Mouse (Mus musculus): ENCODE measurements at regions not wholly inside any gene's neighbourhood (a gene's known extent, or its start where the extent isn't known, plus 50 kb on each side); places are given as distances from the start of the nearest gene placed in this dataset.
"Not testable (repeated sequence)": the region's sequence is repeated elsewhere in the genome, so short reads cannot be mapped to it uniquely, and the experiment has no call there.

DNA sequence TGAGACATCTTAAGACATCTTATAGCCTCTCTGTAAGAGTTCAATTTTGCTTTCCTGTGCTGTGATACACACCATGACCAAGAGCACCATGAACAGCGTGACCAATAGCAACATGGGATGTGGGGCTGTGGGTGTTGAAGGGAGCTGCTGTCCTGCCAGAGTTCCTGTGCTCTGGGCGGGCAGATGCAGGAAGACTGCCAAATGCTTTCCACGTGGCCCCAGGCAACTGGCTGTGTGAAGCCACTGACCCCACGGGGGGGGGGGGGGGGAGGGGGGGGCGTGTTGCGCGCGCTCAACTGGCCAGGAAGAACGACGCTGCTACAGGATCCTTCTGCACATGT lies 104.5 kb upstream of the Ipo5 start:
- ATAC-seq (replicated peaks; ENCODE audit: low read depth, poor library complexity, severe bottlenecking), result no peak

DNA sequence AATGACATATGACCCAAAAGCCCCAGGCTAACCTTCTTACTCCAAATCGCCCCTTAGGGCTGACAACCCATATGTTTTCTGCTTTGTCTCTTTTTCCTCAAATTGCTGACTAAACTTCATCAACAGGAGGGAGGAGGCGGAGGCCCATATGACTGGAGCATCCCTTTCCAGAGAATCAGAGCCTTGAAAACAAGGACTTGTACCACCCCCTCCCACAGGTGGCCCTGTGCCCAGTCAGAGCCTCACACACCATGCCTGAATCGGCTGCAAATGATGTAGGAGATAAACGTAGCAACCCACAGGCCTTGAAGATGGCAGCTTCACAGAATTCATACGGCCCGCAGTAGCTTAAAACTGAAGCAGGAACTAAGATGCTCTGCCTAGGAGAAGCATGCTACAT lies 101.7 kb upstream of the Ipo5 start:
- no peak for ATAC-seq (replicated peaks; ENCODE audit: low read depth, poor library complexity, severe bottlenecking)

DNA sequence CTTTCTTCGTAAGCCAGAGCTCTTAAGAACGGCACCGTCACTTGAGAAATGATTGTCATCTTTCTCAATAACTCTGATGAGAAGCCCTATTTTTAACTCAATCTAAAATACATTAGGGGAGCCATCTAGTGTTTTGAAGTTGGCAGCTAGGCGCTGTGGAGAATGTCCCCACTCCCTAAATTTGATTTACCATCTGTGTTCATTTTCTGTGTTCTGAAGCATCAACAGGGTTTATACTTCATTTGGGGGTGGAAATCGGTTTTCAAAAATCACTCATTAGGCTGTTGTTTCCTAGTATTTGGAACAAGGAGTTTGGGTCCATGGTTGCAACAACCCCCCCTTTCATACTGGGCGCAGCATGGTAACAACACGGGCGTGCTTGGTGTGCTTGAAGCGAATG lies 97.1 kb upstream of the Ipo5 start:
- no peak for ATAC-seq (replicated peaks; ENCODE audit: low read depth, poor library complexity, severe bottlenecking)

DNA sequence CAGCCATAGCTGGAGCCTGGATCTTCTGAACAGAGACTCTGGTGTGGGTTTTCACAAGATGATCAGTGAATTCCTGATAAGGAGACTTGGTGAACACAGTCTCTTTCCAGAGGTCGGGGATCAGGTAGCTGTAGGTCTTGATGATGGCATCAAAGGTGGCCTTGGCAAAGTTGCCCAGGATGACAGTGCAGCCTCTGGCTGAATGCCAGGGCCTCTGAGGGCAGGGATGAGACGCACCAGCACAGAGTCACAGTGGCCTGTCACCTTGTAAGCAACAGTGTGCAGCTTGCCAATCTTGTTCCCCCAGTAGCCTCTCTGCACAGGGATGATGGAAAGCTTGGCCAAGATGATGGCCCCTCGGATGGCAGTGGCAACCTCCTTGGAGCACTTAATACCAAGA lies 95.9 kb upstream of the Ipo5 start:
- not testable (repeated sequence) for ATAC-seq (replicated peaks; ENCODE audit: low read depth, poor library complexity, severe bottlenecking)

DNA sequence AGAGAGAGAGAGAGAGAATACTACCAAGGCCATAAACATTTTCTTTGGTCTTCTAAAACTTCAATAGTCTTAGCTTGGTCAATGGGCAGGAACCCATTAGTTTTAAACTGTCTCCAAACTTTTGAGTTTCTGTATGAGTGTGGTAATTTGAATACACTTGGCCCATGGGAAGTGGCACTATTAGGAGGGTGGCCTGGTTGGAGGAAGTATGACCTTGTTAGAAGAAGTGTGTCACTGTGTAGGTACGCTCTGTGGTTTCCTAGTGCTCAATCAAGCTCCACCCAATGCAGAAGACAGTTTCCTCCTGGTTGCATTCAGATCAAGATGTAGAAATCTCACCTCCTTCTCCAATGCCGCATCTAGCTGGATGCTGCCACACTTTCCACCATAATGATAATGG lies 94.5 kb upstream of the Ipo5 start:
- no peak for ATAC-seq (replicated peaks; ENCODE audit: low read depth, poor library complexity, severe bottlenecking)

DNA sequence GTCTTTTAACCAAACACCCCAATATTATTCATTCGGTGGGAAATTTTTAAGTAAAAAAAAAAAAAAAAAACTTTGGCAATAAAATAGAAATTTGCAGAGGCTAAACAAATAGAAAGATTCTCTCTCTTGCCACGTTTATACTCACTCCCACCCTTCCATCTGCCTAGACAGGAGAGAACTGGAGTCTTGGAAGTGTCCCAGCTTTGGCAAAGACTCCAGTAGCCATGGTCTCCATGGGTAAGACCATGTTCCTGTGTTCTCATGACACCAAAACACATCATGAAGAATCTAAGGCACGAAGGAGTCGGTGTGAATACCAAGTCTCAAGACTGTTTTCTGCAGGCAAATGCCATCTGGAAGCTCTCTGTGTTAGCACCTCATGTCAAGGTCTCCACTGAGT lies 84.8 kb upstream of the Ipo5 start:
- no peak for ATAC-seq (replicated peaks; ENCODE audit: low read depth, poor library complexity, severe bottlenecking)

DNA sequence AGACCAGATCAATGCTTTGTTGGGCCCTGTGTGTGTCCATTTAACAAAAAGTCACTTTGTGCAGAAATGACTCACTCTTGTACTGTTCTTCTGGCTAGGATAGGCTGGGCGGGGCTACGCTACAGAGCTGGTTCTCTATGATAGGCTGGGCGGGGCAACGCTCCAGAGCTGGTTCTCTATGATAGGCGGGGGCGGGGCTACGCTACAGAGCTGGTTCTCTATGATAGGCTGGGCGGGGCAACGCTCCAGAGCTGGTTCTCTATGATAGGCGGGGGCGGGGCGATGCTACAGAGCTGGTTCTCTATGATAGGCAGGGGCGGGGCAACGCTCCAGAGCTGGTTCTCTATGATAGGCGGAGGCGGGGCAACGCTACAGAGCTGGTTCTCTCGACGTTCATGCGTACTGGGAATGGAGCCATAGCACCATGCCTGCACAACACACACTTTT lies 80.6 kb upstream of the Ipo5 start:
- ATAC-seq (replicated peaks; ENCODE audit: low read depth, poor library complexity, severe bottlenecking), result peak; percentile 63

DNA sequence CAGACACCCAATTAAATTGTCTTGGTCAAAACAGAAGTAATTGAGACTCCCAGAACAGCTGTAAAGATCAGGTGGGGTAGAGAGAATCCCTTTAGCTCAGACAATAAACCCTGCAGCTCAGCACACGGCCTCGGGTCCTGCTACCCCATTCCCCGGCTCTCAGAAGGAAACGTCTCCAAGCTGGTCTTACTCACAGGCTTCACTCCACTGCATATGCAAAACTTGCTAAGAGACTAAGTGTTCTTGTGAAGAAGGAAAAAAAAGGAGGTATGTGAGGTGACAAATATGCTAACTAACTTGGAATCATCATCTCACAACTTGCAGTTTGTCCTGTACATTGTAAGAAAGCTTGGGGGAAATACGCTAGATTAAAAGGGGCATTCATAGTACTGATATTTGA lies 79.6 kb upstream of the Ipo5 start:
- no peak for ATAC-seq (replicated peaks; ENCODE audit: low read depth, poor library complexity, severe bottlenecking)

DNA sequence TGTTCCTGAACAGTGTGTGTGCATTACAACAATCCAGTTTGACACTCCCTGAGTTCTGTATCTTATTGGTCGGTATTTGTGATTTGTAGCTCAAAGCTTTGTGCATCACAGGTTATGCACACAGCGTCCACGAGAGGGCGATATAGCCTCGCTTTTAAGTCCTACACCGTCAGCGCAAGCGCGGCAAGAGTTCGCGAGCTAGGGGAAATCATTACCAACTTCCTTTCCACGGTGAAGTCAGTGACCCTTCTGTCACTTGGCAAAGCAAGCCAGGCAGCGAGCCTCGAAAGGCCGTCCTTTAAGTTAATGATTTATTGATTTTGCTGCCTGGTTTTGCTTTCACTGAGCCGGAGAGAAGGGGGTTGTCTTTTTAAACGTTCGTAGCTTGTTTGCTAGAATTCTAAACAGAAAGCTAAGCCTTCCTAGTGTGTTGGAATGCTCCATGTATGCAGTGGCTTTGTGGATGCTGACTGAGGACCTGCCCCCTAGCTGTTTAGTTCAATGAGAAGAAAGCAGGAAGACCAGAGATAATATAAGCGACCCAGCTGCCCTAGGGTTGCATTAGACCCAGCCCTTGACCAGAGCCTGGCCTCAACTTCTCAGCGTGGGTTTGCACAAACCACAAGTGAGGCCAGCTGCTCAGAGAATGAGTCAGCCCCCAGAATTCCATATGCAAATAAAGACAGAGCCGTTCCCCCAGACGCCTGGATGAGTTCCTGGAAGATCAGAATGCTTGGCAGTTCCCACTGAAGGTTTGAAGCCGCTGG lies 79.0 kb upstream of the Ipo5 start:
- ATAC-seq (replicated peaks; ENCODE audit: low read depth, poor library complexity, severe bottlenecking), result peak; percentile 76

DNA sequence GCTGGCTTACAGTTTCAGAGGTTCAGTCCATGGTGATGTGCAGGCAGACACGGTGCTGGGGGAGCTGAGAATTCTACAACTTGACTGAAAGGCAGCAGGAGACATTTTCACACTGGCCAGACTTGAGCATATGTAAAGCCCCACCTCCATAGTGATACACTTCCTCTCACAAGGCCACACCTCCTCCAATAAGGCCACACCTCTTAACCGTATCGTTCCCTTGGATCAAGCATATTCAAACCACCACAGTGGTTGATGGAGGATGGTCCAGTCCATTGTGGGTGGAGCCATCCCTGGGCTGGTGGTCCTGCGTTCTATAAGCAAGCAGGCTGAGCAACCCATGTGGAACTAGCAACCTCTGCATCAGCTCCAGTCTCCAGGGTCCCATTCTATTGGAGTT lies 76.2 kb upstream of the Ipo5 start:
- no peak for ATAC-seq (replicated peaks; ENCODE audit: low read depth, poor library complexity, severe bottlenecking)

DNA sequence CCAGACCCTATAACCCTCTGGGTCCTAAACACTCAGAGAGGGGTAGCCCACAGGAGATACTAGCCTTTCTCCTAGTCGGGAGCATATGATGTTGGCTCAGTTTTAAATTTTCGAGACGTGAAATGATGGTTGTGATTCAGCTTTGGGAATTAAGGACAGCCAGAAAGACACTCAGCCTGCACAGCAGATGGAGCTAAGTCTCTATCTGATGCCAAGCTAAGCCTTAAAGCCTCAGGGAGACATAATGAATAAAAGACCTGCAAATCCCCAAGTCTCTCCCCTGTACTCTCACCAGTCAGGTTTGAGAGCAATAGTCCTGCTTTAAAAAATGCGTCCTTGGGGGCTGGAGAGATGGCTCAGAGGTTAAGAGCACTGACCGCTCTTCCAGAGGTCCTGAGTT lies 75.3 kb upstream of the Ipo5 start:
- no peak for ATAC-seq (replicated peaks; ENCODE audit: low read depth, poor library complexity, severe bottlenecking)

DNA sequence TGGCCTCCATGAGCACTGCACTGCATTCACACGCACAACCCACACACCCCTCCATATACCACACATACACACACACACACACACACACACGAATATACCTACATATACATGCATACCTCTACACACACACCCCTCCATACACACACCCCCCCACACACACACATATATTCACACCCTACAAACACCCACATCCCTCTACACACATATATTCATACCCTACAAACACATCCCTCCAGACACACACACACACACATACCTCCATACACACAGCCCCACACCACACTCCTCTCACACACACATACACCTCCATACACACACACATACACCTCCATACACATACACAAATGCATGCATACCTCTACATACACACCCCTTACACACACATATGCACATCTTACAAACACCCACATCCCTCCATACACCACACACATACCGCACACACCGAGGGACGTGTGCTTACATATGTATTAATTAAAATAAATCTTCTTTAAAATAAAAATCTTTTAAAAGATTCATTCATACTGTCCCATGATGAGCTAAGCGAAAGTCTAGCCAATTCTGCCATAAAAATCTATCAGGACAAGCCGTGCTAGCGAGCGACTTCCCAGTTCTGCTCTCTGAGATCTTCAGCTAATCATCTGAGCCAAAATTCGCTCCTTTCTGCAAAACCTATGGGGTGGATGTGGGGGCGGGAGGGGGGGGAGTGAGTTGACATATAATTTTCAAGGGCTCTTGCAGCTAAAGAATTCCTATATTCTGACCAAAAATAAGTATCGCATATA lies 74.3 kb upstream of the Ipo5 start:
- ATAC-seq (replicated peaks; ENCODE audit: low read depth, poor library complexity, severe bottlenecking), result no peak

DNA sequence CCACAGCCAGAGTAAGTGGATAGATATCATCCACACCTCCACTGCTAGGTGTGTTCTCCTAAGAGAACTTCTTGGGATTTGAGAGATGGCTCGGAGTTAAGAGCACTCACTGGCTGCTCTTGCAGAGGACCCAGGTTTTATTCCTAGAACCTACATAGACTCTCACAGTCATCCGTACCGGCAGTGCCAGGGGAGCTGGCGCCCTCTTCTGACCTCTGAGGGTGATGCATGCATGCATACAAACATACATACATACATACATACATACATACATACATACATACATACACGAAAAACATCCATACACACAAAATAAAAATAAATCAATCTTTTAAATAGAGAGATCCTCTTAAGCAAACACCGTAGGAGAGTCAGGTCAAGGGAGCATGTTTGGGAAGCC lies 70.1 kb upstream of the Ipo5 start:
- no peak for ATAC-seq (replicated peaks; ENCODE audit: low read depth, poor library complexity, severe bottlenecking)

DNA sequence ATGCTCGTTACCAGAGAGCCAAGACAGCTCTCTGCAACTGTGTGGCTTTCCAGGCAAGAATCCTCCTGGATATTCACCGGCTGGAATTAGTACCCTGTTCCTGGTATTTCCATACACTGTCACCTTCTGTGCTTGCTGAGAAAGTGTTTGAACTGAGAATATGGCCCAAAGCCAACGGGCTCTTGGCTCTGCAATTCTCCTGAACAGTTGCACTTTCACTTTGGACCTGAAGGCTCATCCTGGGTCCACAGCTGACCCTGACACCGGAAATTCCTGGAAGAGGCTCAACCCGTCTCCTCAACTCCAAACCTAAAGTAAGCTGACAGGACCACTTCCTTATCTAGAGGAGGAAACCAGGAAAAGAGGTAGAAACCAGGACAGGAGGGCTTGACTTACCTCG lies 69.7 kb upstream of the Ipo5 start:
- ATAC-seq (replicated peaks; ENCODE audit: low read depth, poor library complexity, severe bottlenecking), result peak; percentile 25; the same call in 1 of the 2 replicates

DNA sequence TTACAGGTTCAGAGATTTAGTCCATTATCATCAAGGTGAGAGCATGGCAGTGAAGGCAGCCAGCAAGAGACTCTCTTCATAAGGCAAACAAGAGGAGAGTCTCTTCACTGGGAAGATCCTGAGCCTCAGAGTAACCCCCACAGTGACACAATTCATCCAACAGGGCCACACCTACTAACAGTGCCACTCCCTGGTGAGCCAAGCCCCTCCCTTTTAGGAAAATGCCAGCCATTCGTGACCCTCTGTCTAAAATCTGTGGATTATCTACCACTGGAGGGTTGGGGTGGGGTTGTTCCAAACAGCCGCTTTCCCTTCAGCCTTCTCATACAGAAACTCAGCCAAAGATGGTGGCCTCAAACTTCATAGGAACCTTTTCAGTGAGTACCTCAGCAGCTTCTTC lies 65.9 kb upstream of the Ipo5 start:
- ATAC-seq (replicated peaks; ENCODE audit: low read depth, poor library complexity, severe bottlenecking), result no peak

DNA sequence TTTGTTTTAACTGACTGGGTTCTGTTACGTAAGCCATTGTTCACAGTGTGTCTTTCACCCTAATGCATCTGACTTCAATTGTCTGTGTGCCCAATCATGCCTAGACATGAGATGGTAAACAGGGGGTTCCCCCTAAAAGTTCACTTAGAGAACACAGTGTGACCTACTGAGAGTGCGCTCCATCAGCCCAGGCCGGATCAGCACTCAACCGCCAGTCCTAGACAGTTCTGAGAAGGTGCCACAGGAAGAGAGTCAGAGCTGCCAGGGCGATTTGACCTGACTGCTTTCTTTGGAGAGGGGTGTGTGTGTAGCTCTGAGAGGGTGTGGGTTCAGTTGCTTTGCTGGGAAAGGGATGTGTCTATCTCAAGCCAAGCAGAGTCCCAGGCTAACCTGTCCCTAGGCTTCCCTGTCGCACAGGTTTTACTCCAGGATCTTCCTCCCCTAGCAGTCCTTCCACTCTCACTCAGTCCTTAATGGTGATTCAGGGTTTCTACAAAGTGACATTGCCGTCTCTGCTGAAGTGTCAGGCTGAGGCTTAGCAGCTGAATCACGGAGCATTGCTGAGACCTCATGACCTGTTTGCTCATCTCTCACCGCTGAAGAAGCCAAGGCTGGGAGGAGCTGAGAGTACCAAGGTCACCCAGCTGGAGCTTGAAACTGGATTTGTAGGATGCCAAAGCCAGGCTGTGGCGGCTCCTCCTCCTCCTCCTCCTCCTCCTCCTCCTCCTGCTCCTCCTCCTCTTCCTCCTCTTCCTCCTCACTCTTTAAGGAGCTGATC lies 64.8 kb upstream of the Ipo5 start:
- no peak for ATAC-seq (replicated peaks; ENCODE audit: low read depth, poor library complexity, severe bottlenecking)

DNA sequence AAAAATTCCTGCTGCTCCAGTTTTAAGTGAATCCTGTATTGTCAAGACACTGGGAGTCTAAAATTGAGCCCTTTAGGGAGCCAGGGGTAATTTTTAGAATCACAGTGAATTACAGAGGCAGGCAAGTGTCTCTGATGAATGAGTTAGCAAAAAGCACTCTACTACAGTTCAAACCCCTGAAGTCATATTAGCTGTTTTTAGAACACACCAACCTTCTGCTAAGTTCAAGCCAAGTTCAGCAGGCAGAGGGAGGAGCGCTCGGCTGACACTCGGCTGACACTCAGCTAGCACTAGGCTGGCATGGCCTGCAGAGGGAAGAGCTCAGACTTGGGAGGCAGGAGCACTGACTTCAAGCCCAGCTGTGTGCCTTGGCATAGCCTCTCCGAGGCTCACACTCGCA lies 64.0 kb upstream of the Ipo5 start:
- no peak for ATAC-seq (replicated peaks; ENCODE audit: low read depth, poor library complexity, severe bottlenecking)

DNA sequence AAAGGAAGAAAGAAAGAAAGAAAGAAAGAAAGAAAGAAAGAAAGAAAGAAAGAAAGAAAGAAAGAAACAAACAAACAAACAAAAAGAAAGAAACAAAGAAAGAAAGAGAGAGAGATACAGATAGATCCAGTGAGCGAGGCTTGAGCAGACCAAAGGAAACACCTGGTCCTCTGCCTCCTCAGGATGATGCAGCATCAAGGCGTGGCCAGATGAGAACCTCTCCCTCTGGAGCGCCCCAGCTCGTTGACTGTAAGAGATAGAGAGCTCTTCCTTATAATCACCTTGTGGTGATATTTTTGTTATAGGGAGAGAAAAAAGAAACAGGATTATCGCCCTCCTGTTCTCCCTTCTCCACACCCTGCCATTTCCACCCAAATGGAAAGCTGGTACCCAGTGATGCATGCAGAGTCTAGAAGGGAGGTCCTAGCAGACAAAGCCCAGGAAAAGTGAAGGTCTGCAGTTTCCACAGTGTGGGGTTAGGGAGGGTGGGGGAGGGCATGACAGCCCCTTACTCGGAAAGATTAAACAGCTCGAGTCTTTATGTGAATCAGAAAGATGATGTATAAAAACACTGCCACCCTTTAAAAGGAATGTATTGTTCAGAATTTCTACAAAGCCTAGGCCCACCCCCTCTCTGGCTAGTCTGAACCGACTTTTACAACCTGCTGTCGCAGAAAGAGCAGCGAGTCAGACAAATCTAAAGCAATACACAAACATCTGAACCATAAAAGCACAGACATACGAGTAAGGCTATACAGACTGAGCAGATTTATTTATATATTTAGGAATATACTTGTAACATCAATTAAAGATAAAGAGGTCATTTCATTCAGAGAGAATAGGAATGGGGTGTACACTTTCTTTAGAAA lies 62.7 kb upstream of the Ipo5 start:
- ATAC-seq (replicated peaks; ENCODE audit: low read depth, poor library complexity, severe bottlenecking), result no peak

DNA sequence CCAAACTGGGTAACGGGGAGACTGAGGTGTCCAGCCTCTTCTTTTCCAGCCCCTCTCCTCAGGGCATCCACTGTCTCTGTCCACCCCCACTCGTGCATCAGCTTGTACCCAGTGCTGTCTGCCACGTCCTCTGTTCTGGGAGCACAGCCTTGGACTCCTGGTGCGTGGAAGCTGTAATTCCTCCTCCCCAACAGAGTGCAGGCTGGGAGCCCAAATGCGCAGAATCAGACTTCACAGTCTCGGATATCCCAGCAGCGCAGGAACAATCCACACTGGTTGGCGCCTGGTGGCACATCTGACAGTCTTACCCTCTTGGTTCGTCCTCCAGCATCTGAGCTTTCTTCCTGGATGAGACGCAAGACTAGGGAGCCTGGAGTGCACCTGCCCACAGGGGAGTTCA lies 61.9 kb upstream of the Ipo5 start:
- no peak for ATAC-seq (replicated peaks; ENCODE audit: low read depth, poor library complexity, severe bottlenecking)

DNA sequence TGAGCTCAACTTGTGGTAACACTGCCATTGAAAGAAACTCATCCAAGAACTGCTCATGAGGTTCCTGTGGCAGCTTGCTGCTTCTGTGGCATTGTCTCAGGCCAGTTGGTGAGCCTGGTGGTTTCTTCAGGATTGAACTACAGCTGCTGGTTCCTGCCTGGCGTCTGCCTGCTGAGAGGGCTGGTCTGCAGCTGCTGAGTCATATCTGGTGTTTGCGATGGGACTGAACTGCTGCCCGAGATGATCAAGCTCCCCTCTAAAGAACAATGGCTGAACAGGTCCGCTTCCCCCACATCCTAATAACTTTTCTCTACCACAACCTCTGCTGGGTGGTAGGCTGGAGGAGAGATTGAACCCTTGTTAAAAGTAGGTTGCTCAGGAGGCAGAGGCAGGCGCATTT lies 57.4 kb upstream of the Ipo5 start:
- no peak for ATAC-seq (replicated peaks; ENCODE audit: low read depth, poor library complexity, severe bottlenecking)

All from common myeloid progenitor, adult 5-6 weeks (primary cell).